Mouse (Mus musculus): Measurements from ENCODE around the gene Cdkl4. TPM values are rescaled to one million over a fixed set of nuclear protein-coding genes. Genes with fewer than 3 reads are reported as not detected.
"Not testable (repeated sequence)": the region's sequence is repeated elsewhere in the genome, so short reads cannot be mapped to it uniquely, and the experiment has no call there.

Cdkl4 gene
- 10 to 100 TPM; 15.5 to 18.0 (median 16.8) TPM for total RNA-seq (2022)

GRCm38 (mm10) chr17:80577639-80578038 lies at the start of gene Cdkl4:
Gene Cdkl4, minus strand, starts transcription at chr17:80577813.
- no peak for DNase-seq (ENCODE audit: low spot score in 2 of 2)

- DNase-seq (ENCODE audit: low spot score in 2 of 2), result no peak
These were observed 47.4 kb upstream of the Cdkl4 start for GRCm38 (mm10) chr17:80624979-80625378.

- DNase-seq (ENCODE audit: low spot score in 2 of 2), result no peak
These were observed 44.1 kb upstream of the Cdkl4 start for GRCm38 (mm10) chr17:80621691-80622090.

GRCm38 (mm10) chr17:80620786-80621423 lies 43.3 kb upstream of the Cdkl4 start:
- DNase-seq (ENCODE audit: low spot score in 2 of 2), result peak; percentile 57 to 59

- DNase-seq (ENCODE audit: low spot score in 2 of 2), result no peak
These were observed 41.9 kb upstream of the Cdkl4 start for GRCm38 (mm10) chr17:80619556-80619955.

- no peak for DNase-seq (ENCODE audit: low spot score in 2 of 2)
These were observed 41.3 kb upstream of the Cdkl4 start for GRCm38 (mm10) chr17:80618890-80619289.

- no peak for DNase-seq (ENCODE audit: low spot score in 2 of 2)
These were observed 26.2 kb upstream of the Cdkl4 start for GRCm38 (mm10) chr17:80603806-80604205.

GRCm38 (mm10) chr17:80603079-80603625 lies 25.5 kb upstream of the Cdkl4 start:
- DNase-seq (ENCODE audit: low spot score in 2 of 2), result no peak

GRCm38 (mm10) chr17:80601371-80601770 lies 23.8 kb upstream of the Cdkl4 start:
- DNase-seq (ENCODE audit: low spot score in 2 of 2), result peak in 1 of 2 experiments; percentile 37

- no peak for DNase-seq (ENCODE audit: low spot score in 2 of 2)
These were observed 5.4 kb upstream of the Cdkl4 start for GRCm38 (mm10) chr17:80583051-80583450.

GRCm38 (mm10) chr17:80579901-80580300 lies 2.3 kb upstream of the Cdkl4 start:
- no peak for DNase-seq (ENCODE audit: low spot score in 2 of 2)

GRCm38 (mm10) chr17:80579089-80579488 lies 1.5 kb upstream of the Cdkl4 start:
- DNase-seq (ENCODE audit: low spot score in 2 of 2), result no peak

- DNase-seq (ENCODE audit: low spot score in 2 of 2), result no peak
These were observed 428 bp upstream of the Cdkl4 start for GRCm38 (mm10) chr17:80578041-80578440.

GRCm38 (mm10) chr17:80577214-80577613 lies 399 bp downstream of the Cdkl4 start:
- peak; percentile 30 to 76 for DNase-seq (ENCODE audit: low spot score in 2 of 2)

- DNase-seq (ENCODE audit: low spot score in 2 of 2), result no peak
These were observed 2.6 kb downstream of the Cdkl4 start for GRCm38 (mm10) chr17:80575008-80575407.

GRCm38 (mm10) chr17:80574471-80574965 lies 3.1 kb downstream of the Cdkl4 start:
- no peak for DNase-seq (ENCODE audit: low spot score in 2 of 2)

GRCm38 (mm10) chr17:80572187-80572935 lies 5.3 kb downstream of the Cdkl4 start:
- DNase-seq (ENCODE audit: low spot score in 2 of 2), result no peak

- DNase-seq (ENCODE audit: low spot score in 2 of 2), result no peak
These were observed 6.2 kb downstream of the Cdkl4 start for GRCm38 (mm10) chr17:80571460-80571859.

GRCm38 (mm10) chr17:80569718-80570117 lies 7.9 kb downstream of the Cdkl4 start:
- not testable (repeated sequence) for DNase-seq (ENCODE audit: low spot score in 2 of 2)

- DNase-seq (ENCODE audit: low spot score in 2 of 2), result no peak
These were observed 8.6 kb downstream of the Cdkl4 start for GRCm38 (mm10) chr17:80568842-80569601.

- DNase-seq (ENCODE audit: low spot score in 2 of 2), result no peak
These were observed 9.2 kb downstream of the Cdkl4 start for GRCm38 (mm10) chr17:80568441-80568840.

GRCm38 (mm10) chr17:80564611-80564924 lies 13.0 kb downstream of the Cdkl4 start:
- DNase-seq (ENCODE audit: low spot score in 2 of 2), result no peak

Measured in left cerebral cortex, adult 8-10 months (tissue).